Mouse (Mus musculus) thymus, adult 2 months (tissue): Measurements from ENCODE around the gene Prr12.

Experiments used
- CTCF ChIP-seq: fragments of 200-500 bp; IDR thresholded peaks from 2 replicates; pipeline ENCODE4 v1.5.1; 2012; ENCODE audit warnings: mild to moderate bottlenecking, control low read depth, low read length, moderate library complexity, borderline replicate concordance; ENCODE audit not compliant: control insufficient read depth, poor library complexity, insufficient read depth; ENCODE audit errors: extremely low read depth
- POLR2A ChIP-seq: fragments of 200-500 bp; IDR thresholded peaks from 2 replicates; pipeline ENCODE4 v1.6.1; 2012; ENCODE audit warnings: mild to moderate bottlenecking, low read length, control low read depth, moderate library complexity; ENCODE audit not compliant: control insufficient read depth, poor library complexity, insufficient read depth; ENCODE audit errors: extremely low read depth

DNA sequence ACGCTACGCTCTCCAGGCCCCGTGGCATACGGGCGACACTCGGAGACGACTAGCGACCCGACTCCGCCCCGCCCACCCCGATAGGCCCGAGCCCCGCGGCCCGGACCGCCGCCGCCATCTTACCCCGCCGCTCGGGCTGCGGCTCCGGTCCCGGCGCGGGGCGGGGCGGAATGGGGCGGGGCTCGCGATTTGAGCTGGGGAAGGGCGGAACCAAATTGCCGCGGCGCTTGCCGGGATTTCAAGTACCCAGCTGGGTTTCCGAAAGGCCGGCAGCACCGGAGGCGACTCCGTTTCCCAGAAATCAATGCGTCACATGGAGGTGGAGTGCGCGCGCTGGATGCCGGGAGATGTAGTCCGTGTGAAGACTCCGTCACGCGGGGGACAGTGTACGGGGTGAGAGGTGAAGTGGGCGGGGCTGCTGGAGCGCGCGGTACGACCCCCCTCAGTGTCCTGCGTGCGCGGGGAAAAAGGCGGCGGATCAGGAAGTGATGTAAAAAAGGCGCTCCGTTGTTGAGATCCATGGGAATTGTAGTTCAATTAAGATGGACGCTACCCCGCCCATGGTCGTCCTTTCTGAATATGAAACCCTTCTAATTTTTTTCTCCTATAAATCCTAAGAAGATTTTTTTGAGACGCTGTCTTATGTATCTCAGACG, 36.6 kb downstream of the Prr12 start, which contains the start of gene Scaf1:
- TF ChIP-seq CTCF: peak; percentile 34; the same call in 1 of the 2 replicates
- TF ChIP-seq POLR2A: no peak
